8 mouse cellular contexts compared by ENCODE assay signal in genomic region chr15:78899740-78900584, GRCm38 (mm10). TPM values are rescaled to one million over a fixed set of nuclear protein-coding genes. Genes with fewer than 3 reads are reported as not detected.
DNase-seq lines count a peak whose midpoint lies in the region; ATAC-seq lines count a peak whose summit lies in the region.

Gene Sh3bp1, plus strand, starts transcription at chr15:78899768.

- intact Hi-C loops in heart, postnatal 14 days (cut with DNase I) = no loop called here

- peak; percentile 76 to 77 for DNase-seq in heart, postnatal 14 days
- DNase-seq in layer of hippocampus, postnatal 10 days (ENCODE audit: low spot score in 2 of 2) = peak; percentile 49 to 69
- DNase-seq in lung, postnatal 25 days (ENCODE audit: low spot score) = peak; percentile 64
- DNase-seq in right cerebral cortex, adult 18-20 months = peak; percentile 64
- peak; percentile 72 to 81 for DNase-seq in urinary bladder, postnatal 4 days (ENCODE audit: low spot score in 2 of 2)

- ATAC-seq in CD4-positive, CD25-positive, alpha-beta regulatory T cell, adult 4 months = peak; percentile 54
- ATAC-seq in activated CD4-positive, CD25-positive, alpha-beta regulatory T cell, adult 4 months = peak; percentile 41
- ATAC-seq in erythroblast, adult 5-6 weeks (replicated peaks; ENCODE audit: low FRiP score, poor library complexity, severe bottlenecking) = 0 out of 2 replicates have a peak, but pooled peaks have one; percentile 28

RNA-seq across cellular contexts. Expression of gene Sh3bp1, which starts in this region (rescaled TPM):
- 10 to 100 TPM; 49.5 to 59.0 TPM for polyA plus RNA-seq in CD4-positive, CD25-positive, alpha-beta regulatory T cell, adult 4 months (2017; shearing (Covaris generic))
- 10 to 100 TPM; 43.8 to 75.5 TPM for polyA plus RNA-seq in activated CD4-positive, CD25-positive, alpha-beta regulatory T cell, adult 4 months (2017; shearing (Covaris generic))
- total RNA-seq in erythroblast, adult 5-6 weeks (2015; ENCODE audit: low replicate concordance) = 13.6 and 15.2 TPM in 2 replicates
- total RNA-seq in erythroblast, adult 5-6 weeks (2017; ENCODE audit: low replicate concordance) = 4.5 and 8.8 TPM in 2 replicates
- 1 to 10 TPM; 4.6 to 6.3 TPM for total RNA-seq in heart, postnatal 14 days (2021)
- total RNA-seq in layer of hippocampus, postnatal 10 days (2021) = 10 to 100 TPM in 1 of 2 experiments, 1 to 10 TPM in 1; 8.6 to 12.1 TPM

Comparison
In these comparisons a context has a peak if more than half of its experiments do, and no peak if none do; other contexts are left out.
1. Peak in every context shown above with its lines: DNase-seq and ATAC-seq.